Mouse (Mus musculus) spleen, postnatal 14 days (tissue): ENCODE measurements around the gene D1Pas1.

ENCODE experiments used
- DNase-seq, 2 experiments: peaks; one replicate each; pipeline ENCODE4 v3.0.0; 2021 to 2022; ENCODE audit warnings: low spot score in 2 of 2

Gene D1Pas1

DNA sequence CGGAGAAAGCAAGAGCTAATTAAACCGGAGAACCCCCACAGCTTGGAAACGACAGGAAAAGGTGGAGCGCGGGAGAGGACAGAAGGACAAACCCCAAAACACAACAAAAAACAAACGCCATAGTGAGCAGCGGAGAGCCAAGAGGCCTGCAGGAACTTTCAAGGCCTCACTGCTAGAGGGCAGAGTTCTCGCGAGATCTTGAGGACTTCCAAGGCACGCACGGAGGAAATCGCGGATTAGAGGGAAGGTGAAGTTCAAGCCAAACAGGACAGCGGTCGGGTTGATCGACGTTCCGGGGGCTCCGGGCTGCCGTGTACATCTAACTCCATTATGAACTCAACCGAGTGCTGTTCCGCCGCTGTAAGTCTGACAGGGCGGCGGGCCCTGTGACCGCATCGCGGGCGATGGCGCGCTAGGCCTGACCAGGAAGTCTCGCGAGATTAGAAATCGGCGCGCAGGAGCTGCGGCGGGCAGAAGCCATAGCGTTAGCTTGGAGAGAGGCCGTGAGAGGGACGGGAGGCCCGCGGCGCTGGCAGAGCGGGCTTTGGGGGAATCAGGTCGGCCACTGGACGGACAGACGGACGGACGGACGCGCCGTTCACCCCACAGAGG, at the start of gene D1Pas1:
Gene D1Pas1 (plus strand): TSS at position 216 of the 612 bp plus-strand sequence.
- DNase-seq, result no peak

DNA sequence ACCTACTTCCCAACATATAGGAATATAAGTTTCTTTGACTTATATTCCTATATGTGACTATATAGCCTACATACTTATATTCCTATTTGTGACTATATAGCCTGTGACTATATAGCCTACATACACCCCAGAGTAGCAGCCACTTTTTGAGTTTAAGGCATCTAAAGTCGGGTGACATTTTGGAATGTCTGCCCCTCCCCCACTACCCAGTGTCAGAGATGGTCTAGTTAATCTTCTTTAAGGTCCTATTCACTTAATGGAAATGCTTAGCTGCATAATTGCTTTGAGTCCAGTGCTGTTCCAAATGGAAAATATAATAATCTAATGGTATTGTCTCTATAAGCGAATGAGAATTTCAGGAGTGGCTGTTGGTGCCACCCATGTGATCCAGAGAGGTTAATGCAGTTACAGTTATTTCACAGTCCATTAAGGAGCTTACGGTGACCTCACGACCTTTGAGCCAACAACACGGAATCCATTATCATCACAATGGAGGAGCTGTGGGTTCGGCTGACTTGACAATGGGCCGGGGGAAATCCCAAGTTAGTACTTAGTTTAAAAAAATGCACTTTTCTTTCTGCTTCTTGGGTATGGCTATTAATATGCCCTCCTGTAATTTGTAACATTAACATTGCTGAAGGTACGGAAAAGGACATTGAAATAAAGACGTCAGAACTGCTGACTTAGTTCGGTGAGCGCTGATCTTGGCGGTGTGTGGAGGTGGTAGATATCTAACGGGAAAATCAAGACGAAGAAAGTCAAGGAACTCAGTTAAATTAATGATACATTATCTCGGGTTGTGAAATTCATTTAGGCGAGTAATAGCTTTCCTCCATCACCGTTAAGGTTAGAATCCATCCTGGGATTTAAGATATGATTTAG, 44.5 kb upstream of the D1Pas1 start:
- no peak for DNase-seq

DNA sequence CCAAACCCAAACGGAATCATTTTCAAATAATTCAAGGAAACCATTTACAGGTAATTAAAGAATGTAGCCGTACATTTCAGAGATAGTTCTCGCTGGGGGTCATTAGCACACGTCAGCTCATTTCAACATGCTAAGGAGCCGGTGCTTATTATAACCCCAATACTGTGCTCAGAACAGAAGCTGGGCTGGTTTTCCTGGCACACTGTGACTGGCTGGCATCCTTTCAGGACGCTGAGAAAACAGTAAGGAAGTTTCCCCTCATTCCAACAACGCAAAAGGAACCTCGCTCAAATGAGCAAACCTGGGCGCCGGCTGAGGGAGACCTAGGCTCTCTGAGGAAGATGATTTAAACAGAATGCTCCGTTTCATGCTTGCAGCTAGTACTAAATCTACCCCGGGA, 43.2 kb upstream of the D1Pas1 start:
- no peak for DNase-seq

DNA sequence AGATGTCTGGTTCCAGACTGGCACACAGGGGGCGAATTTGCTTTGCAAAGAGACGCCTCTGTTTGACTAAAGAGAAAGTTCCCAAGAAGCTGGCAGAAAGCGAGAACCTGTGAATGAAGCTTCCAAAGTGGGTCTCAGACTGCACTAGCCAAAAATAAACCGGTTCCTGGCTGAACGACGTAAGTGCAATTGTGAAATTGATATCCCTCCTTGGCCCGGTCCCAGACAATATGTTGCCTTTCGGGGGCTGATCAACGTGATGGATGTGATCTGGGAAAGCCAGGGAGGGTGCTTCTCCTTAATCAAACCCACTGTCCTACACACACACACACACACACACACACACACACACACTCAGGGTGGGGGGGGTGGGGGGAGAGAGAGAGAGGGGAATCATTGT, 41.8 kb upstream of the D1Pas1 start:
- DNase-seq, result no peak

DNA sequence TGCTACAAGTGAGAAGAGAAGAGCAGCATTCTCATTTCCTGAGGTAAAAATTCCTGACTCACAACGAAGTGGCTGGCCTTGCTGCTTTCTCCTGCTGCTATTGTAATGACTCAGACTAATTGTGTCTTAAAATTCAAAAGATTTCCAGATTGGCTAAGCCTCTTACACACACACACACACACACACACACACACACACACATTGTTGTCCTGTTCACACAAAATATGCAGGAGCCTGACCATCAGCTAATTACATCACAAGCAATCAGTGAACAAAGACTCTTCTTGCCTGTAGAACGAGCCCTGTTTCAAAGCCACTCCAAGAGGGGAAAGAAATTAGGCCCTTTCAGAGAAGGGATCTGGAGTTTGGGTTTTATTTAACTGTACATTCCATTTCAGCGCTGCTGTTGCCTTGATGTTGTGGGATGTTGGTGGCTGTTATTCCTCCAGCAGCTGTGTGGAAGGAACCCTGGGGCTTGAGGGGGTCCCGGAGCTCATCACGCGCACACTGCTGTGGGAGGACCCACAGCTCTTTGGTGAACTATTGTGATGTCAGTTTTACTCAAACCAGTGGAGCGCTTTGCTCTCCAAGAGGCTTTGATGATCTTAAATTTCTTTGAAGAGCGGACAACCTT, 40.8 kb upstream of the D1Pas1 start:
- DNase-seq, result no peak

DNA sequence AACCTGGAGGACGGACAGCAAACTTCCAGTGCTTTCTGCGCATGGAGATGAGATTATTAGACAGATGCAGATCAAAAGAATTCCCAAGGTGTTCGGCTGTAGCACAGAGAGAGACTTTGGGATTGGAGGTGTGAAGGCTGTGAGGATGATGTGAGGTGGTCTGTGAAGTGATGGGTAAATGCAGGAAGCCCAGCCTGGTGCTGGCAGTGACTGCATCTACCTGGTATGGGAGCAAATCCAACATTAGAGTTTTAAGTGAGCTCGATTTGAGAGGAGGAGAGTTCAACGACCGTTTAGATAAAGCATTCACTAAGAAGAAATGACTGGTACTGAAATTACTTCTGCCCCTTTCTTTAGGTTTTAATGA, 40.3 kb upstream of the D1Pas1 start:
- no peak for DNase-seq

DNA sequence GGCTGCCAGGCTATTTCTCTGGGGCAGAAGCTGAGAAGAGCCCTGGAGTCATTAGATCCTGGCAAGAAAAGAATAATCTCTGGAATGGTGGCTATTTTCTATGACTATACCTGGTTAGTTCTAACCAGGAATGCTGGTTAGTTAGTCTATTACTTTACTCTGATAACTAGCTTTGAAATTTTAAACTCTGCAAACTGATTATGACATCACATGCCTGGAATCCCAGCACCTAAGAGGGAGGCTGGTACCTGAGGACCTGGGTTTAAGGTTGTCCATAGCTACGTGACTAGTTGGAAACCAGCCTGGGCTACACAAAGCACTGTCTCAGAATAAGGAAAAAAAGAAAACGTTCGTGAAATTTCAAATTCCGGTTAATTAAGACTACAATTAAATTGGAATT, 39.7 kb upstream of the D1Pas1 start:
- no peak for DNase-seq

DNA sequence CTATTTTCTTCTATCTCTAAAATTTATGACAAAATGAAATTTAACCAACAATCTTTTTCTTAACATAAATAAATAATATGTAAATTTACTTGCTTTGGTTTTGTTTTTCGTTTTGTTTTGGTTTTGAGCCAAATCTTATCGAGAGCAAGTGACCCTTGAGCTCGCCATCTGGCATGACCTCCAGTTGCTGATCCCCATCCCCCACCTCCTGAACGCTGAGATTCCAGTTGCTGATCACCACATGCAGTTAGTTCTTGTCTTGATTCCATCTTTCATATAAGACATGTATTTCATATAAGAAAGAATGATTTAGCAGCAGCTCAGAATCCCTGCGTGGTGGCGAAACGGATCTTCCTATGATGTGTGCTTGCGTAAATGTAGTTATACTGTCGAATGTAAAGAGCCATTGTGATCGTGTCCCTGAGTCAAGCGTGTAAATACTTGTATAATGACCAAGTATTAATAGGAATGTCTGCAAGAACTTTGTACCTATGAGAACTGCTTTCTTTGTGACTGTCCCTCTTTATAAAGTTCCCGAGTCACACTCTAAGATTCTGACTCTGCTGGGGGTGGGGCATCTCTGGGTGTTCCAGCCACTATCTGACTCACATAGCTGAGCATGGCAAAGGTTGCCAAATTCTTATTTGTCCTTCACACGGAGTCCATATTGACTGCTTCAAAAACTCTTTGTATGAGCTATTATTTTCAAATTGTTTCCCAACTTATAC, 36.9 kb upstream of the D1Pas1 start:
- DNase-seq, result no peak

DNA sequence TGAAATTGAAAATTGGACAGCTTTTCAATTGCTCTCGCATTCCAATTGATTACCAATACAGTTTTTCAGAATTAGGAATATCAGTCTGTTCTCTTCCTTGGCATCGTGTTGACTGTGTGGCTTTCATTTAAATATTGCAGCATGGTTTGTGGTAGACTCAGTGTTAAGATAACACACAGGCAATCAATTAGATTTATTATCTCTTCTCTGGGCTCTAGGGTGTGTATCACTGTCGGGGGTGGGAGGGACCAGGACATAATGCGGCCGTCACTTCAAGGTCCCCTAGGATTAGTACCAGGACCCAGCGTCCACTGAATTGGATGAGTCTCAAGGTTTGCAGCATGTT, 36.4 kb upstream of the D1Pas1 start:
- no peak for DNase-seq

DNA sequence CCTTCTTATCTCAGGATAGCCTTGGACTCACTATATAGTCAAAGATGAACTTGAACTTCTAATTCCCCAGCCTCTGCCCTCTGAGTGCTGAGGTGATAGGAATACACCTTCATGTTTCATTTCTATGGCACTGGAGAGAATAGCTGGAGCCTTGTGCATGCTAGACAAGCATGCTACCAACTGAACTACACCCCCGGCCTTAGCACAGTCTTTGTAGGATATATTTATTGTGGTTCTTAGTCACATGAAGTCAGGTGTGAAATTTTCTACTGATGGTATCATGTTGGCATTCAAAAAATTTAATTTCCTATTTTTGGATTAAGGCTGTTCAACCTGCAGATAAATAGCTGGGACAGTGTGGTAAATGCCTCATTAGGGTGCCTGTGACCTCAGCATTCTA, 33.0 kb upstream of the D1Pas1 start:
- DNase-seq, result no peak

DNA sequence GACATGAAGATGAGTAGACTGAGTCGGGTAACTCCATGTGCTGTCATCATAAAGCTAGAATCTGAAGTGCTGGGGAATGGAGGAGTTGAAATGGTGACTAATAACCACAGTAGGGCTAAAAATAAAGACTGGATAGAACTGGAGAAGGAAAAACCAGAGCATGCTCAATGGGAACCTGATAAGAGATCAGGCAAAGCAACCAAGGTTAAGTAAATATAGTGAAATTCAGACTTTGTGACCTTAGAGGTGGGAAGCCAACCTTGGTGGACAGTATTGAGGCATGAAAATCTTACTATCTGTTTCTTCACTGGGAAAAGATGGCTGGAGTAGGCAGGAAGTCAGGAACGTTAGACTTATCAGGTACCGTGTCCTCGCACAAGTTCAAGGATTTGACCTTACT, 14.8 kb upstream of the D1Pas1 start:
- no peak for DNase-seq

DNA sequence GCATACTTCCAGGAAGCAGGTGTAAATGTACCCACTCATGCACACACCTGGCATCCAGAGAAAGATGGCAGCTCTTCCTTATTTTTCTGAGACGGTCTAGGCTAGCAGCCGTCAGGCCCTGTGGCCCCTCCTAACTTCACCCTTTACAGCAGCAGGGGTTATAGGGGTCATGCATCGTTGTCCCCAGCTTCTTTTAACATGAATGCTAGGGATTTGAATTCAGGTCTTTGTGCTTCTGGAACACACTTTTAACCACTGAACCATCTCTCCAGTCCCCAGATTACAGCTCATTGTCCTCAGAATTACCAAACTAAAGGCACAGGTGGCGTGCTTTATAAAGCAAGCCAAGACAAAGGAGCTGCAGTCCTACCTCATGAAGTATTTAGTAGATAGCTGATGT, 12.6 kb upstream of the D1Pas1 start:
- DNase-seq, result no peak

DNA sequence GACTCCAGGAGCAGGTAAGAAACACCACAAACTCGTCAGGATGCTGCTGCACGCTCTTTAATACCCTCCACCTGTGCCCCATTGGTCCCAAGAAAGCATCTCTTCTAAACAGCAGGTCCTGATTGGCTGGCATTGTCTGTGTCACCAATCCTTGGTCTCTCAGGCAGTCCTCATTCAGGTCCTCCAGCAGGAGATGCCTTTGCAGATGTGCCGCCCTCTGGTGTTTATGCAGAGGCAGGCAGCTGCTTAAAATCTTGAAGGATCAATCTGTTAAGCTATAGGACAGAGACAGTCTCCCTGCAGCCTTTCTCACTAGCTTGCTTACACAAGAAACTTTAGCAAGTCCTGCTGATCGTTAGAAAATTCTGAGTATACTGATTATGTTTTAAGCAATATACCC, 7.8 kb upstream of the D1Pas1 start:
- no peak for DNase-seq

DNA sequence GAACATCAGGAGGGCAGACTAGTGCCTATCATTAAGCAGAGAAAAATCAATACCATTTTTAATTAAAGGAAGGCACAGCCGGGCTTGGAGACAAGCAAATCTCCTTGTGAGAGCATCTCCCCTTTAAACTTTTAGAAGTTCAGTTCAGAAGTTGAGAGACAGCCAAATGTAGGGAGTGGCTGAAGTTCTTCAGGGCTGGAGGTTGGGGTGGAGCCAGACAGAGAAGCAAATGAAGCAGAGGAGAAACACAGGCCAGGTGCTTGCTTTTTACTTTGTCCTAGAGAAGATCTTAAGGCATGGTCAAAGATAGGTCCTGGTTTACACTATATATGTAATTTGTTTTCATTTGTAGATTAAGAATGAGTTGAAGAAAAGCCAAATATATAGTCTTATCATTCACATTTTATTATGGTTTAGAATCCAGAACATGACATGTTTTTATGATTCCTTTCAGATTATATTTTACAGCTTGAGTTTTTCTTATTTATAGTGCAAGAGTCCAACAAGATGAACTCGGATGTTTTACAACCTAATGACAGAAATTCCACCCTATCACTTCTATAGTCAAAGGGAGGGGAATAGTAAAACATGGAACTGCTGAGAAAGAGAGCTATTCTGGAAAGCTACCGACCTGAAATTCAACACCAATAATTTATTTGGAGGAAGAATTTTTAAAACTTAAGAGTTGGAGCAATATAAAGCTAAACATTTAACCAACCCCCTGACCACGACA, 2.9 kb upstream of the D1Pas1 start:
- DNase-seq, result no peak

DNA sequence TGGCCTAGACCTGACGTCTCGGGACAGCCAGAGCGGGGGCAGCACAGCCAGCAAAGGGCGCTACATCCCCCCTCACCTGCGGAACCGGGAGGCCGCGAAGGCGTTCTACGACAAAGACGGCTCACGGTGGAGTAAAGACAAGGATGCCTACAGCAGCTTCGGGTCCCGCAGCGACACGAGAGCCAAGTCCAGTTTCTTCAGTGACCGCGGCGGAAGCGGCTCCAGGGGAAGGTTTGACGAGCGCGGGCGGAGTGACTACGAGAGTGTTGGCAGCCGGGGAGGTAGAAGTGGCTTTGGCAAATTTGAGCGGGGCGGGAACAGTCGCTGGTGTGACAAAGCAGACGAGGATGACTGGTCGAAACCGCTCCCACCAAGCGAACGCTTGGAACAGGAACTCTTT, 710 bp downstream of the D1Pas1 start:
- DNase-seq, result no peak

DNA sequence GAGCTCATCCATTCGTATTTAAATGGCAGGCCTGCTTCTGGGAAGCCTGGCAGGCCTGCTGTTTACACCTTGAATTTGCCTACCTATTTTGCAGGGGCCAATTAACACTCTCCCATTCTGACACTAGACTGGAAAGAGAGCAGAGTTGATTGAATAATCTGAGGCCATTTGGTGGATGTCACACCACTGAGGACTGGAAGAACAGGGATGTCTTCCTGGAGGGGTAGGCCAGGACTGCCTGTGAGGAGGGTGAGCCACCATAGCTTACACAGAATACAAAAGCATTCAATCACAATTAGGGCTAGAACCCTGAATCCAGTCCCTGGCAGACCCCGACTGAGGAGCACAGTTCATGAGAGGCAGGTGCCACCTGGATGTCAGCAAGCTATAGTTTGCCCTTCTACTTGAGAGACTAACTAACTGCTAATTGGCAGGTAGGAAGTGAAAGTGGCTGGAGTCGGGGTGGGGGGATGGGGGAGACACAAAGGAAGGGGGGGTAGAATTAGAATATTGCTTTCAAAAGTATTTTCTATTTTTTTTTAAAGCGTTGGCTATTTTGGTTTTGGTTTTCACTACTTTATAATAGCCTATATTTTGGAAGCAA, 9.8 kb downstream of the D1Pas1 start:
- no peak for DNase-seq

DNA sequence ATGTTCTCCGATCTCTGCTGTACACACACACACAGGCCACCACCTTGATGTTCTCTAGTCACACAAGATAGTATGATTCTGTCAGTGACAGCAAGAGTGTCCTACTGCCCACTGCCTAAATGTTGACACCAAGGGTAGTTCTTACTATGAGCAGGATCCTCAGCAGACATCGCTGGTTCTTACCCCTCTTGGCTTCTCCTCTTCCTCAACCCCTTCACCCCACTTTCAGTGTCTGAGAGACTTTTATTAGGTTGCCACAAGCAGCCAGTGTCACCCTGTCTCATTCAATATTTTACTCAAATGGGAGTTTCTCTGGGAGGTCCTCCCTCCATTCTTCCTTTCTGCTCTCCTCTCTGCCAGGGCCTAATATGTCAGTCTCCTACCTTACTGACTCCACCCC, 10.6 kb downstream of the D1Pas1 start:
- DNase-seq, result no peak

DNA sequence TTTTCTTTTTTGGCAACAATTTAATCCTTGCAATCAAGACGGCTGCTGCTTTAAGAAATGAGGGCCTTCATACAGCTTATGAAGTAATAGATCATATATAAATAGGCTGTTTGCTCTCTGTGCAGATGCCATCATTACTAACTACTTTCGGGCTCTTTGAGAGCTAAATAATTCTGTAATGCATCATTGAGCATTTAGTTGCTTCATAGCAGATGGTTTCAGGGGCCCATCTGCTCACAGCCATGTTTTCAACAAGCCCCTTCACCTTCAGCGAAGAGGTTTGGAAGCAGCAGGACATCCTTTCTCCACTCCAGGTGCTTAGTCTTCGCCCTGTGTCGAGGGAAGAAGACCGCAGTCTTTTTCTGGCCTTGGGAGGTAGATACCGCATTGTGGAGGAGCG, 12.2 kb downstream of the D1Pas1 start:
- DNase-seq, result no peak

DNA sequence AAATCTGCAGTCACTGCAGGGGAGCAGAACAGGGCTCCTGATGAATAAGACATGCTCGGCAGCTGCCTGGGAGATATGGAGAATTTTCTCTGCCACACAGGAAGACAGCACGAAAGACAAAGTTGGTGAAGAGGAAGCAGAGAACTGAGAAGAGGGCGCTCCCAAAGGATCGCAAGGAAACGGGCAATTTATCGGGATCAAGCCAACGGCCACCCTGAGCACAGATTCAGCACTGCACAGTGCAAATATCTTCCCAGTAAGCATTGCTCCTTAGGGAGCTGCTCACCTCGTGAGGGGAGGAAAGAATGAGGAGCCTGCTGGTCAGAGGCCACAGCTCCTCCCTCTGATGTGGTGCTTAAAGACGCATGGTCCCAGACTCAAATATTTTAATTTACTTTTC, 13.3 kb downstream of the D1Pas1 start:
- DNase-seq, result no peak

DNA sequence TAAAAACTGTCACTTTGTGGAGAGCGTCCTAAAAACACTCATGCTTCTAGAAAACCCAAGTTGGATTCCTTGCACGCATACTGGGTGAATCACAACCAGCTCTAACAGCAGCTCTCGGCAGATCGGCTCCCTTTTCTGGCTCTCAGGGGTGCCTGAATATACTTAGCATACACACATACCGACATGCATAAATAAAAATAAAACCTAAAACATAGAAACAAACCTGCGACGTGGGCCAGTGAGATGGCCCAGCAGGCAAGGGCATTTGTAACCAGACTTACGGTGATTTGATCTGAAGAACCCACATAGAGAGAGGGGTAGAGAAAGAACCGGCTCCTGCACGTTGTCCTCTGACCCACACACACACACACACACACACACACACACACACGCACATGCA, 17.9 kb downstream of the D1Pas1 start:
- DNase-seq, result no peak

DNA sequence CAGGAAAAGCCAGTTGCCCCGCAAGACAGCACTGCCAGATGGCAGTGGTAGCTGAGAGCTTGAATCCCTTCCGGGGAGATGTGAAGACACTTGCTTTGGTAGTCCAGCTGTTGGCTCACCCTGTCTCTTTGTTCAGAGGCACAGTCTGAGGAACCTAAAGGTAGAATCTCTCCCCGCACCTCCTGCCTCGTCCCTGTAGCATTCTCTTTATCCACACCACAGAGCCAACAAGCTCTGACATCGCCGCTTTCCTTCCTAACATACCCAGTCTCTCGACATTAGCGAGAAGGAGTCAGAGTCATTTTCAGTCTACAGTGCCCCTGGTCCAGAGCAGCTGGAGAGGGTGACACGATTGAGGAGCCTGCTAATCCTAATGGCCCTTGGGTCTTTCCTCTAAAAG, 18.9 kb downstream of the D1Pas1 start:
- DNase-seq, result no peak

DNA sequence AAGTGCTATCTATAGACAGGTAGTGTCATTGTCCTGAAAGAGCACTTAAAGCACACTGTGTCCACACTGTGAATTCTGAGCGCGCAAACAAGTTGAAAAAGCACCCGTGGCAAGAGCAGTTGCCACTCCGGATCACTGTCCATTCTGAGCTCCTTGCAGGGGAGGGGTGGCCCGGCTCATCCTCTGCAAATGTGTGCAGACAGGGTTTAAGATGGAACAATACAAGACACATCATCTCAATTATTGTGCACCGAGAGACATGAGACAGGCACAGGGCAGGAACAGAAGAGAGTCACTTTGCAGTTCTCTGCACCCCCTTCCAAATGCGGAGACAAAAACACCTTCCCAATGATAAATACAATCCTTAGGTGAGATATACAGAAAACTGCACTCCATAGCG, 19.3 kb downstream of the D1Pas1 start:
- DNase-seq, result no peak
